Mouse (Mus musculus) layer of hippocampus, adult 18-20 months (tissue): ENCODE measurements at regions not wholly inside any gene's neighbourhood (a gene's known extent, or its start where the extent isn't known, plus 50 kb on each side); places are given as distances from the start of the nearest gene placed in this dataset.

Experiments used
- DNase-seq, 2 experiments: peaks; one replicate each; pipeline ENCODE4 v3.0.0; 2022; ENCODE audit warnings: low spot score in 2 of 2

DNA sequence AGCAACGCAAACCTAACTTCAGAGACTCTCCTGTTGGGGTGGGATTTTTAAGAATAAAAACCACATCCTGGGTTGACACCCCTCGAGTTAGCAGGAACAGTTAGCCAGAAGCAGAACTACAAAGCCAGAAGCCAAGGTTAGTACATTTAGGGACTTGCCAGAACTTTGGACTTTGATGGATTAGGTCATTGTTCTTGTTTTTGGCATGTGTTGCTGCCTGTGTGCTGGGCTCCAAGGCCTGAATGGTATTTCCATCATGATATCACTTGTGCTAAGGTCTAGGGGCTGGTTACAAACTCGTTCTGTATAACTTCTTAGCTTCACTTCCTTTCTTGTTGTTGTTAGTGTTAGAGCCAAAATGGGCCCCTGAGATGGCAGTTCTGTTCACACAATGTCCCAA, 338.8 kb upstream of the 5930422O12Rik start:
- DNase-seq: no peak

DNA sequence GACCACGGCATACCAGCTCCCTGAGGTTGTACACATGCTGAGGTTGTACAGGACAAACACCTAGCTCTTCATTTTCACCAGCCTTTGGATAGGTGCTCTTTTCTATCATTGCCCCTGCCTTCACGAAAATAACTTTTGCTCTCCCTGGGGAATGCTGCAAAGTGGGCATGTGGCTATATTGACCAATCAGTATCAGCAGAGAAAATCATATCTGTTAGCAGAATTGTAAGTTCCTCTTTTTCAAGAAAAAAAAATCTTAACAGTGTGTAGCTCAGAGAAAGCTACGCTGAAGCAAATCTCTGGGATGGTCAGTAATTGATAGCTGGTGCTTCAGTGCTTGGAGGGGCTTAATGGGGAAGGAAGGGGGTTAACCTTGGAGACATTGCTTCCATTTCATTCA, 319.6 kb upstream of the 5930422O12Rik start:
- no peak for DNase-seq

DNA sequence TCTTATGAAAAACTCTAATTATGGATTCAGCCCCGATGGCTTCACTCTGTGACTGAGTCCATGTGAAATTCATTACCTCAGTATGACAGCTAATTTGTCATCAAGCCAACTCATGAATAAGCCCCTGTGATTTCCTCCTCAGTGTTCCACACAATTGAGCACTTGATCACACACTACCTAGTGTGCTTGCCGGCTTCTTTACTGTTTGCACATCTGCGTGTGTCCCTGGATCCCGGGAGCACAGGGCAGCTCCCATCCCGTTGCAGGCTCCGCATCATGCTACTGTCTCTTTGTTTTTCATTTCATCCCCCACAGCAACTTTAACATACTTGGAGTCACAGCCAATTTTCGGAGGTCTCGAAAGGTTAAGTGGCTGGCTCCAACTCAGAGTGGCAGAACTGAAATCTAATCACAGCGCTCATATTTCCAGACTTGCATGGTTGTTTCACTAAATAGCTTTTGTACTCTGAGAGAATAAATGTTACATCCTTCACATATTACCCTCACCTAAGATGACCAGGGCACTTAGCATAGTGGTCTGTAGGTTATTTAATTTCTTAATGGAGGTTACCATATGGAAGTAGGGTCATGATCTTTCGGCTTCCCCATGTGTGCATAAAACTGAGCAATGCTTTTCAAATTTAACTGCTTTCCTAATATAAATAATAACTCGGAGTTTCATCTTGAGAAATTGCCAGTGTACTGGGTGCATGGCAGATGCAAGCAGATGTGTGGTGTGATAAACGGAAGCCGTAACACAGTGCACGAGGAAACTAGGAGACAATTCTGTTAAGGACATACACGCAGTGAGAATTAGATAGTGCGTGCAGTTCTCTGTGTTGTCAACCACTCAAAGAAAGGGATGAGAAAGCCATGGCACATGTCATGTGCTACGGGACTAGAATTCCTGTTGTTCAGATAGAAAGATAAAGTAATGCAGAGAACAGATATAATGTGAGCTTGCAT, 313.0 kb upstream of the 5930422O12Rik start:
- DNase-seq: no peak

DNA sequence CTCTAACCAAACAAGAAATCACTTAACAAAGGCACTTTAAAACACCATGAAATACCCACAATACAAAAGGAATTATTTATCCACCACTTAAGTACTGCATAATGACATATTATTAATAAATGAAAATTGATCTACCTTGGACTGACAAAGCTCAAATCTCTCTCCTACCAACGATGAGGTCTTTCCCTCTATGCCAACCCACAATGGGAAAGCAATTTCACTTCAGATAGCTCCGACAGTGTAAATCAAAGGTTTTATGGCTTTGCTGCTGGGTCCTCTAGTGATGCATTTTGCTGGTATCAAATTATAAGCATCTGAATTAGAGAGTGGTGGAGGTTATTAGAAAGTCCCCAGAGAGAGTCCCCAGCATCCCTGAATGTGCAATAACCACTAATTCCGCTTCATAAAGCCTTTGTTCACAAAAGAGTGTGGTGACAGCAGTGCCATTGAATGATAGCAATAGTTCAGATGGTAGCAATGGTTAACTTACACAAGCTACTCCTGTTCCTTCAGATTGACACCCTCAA, 305.4 kb upstream of the 5930422O12Rik start:
- DNase-seq: no peak

DNA sequence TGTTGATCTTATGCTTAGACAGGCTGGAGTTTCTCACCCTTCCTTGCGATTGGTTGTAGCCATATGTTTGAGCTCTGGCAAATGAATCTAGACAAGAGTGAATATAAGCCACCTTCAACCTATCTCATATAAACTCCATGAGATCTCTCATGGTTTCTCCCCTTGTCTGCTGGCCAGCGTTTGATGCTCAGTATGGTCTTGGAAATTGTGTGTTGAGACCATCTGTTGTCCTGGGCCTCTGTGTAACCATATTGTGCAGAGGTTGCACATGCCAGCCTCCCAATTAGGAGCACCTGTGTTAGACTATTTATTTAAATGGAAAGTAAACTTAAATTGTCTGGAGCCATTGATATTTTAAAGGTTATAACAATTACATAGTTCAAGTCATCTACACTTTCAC, 301.5 kb upstream of the 5930422O12Rik start:
- DNase-seq: no peak

DNA sequence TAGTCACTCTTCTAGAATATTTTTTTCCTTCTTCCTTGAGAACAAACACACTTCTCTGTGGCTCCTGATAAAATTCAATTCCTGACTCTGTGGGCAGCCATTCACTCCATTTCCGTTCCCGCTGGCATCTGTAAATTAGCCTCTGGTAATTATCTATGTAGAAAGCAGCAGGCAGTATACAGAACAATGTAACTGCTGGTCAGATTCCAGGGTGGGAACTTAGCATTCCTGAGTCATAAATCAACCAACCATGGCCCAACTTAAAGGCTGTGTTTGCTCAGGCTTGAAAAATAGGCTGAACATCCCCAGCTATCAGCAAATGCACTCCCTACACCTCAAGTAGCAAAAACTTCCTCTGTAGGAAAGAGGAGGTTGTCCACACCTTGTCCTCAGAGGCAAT, 289.6 kb upstream of the 5930422O12Rik start:
- no peak for DNase-seq

DNA sequence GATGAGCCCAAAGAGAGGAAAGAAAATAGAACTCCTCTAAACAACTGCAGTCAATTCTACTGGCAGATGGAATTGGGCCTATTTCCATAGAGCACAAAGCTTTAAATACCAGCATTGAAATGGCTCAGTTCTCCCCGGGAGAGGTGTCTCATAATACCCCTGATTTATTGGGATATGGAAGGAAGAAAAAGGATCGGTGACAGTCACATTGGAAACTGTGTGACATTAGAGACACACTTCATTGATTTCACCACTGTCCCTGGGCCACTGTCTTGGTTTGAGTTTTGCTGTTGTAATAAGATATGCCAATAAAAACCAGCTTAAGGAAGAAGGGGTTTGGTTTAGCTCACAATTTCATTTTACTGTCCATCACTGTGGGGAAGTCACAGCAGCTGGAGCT, 288.7 kb upstream of the 5930422O12Rik start:
- DNase-seq: no peak

DNA sequence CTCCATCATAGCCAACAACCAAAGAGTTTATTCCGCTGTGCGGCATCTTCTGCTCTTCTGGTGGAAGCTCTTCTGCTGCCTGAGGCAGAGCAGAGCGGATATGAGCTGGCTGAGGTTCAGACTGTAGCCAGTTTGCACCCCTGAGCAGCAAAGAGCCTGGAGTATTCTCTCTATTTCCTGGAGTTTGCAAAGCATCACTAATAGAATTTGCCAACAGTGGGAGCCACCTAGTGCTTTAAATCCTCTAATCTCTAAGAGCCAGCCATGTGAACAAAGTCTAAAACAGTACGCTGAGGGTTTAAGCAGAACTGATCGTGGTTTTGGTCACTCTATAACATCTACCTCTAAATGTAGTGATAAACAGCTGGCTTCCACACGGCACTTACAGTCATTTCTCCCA, 250.9 kb upstream of the 5930422O12Rik start:
- no peak for DNase-seq

DNA sequence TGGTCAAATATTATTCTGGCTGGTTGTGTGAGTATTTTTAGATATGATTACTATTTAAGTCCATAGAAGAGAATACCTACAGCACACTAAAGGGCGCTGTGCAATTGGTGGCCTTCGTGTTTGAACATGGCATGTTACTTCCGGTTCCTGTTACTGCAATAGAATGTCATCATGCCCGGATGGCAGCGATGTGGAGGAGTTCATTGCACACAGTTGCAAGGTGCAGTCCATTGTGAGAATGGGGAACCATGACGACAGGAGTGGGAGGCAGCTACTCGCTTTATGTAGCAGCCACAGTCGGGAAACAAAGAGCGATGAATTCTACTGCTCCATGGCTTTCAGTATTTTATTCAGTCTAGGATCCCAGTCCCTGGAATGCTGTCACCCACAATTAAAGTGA, 245.5 kb upstream of the 5930422O12Rik start:
- DNase-seq: no peak
